Mouse (Mus musculus): Measurements from ENCODE around the gene Snta1. TPM values are rescaled to one million over a fixed set of nuclear protein-coding genes. Genes with fewer than 3 reads are reported as not detected.

Snta1 gene
- total and polyA plus RNA-seq, 2 experiments from 2014 or later = 20.1 to 41.1 TPM

GRCm38 (mm10) chr2:154399325-154399724, 8.6 kb downstream of the Snta1 start:
- no peak overlapping the region for H3K4me3 ChIP-seq (ENCODE audit: low read length)
- H3K4me2 ChIP-seq (ENCODE audit: low read depth, low read length) = no peak overlapping the region
- no peak overlapping the region for H3K9ac ChIP-seq (replicated peaks; ENCODE audit: low read length)
- peak; percentile 81 for ATAC-seq
- peaks cover 3% of the 10 kb centered on the region; the same call in 1 of the 2 replicates for H3K36me3 ChIP-seq (ENCODE audit: insufficient read depth, low read length)
- WGBS = 28% methylated on average over 2 of the region's 2 CpGs
- H3K4me1 ChIP-seq (ENCODE audit: insufficient read depth, low read length) = no peaks in the 10 kb centered on the region
- peak; percentile 64 for DNase-seq (ENCODE audit: low spot score)
- TF ChIP-seq CTCF (IDR thresholded peaks at IDR 0.05; ENCODE audit: low read depth) = no peak
- peak overlapping the region; percentile 48; the same call in 1 of the 2 replicates for H3K27ac ChIP-seq
- no peaks in the 10 kb centered on the region for H3K27me3 ChIP-seq (ENCODE audit: insufficient read depth, low read length)
- no peaks in the 10 kb centered on the region for H3K9me3 ChIP-seq (ENCODE audit: low read length)

GRCm38 (mm10) chr2:154398267-154398666, 9.6 kb downstream of the Snta1 start:
- Histone ChIP-seq H3K27ac (no peak overlapping the region), H3K36me3 (ENCODE audit: insufficient read depth, low read length) (peaks cover 3% of the 10 kb centered on the region; the same call in 1 of the 2 replicates), H3K4me1 (ENCODE audit: insufficient read depth, low read length) (no peaks in the 10 kb centered on the region), H3K27me3 (ENCODE audit: insufficient read depth, low read length) (no peaks in the 10 kb centered on the region), H3K9ac (replicated peaks; ENCODE audit: low read length) (no peak overlapping the region), H3K9me3 (ENCODE audit: low read length) (no peaks in the 10 kb centered on the region), H3K4me2 (ENCODE audit: low read depth, low read length) (no peak overlapping the region), H3K4me3 (ENCODE audit: low read length) (no peak overlapping the region)
- 76% methylated on average over 7 of the region's 7 CpGs for WGBS
- ATAC-seq (no peak), DNase-seq (ENCODE audit: low spot score) (no peak)
- no peak for TF ChIP-seq CTCF (IDR thresholded peaks at IDR 0.05; ENCODE audit: low read depth)

GRCm38 (mm10) chr2:154396529-154396928, 11.4 kb downstream of the Snta1 start:
- Histone ChIP-seq H3K4me1 (ENCODE audit: insufficient read depth, low read length) (no peaks in the 10 kb centered on the region), H3K9me3 (ENCODE audit: low read length) (no peaks in the 10 kb centered on the region), H3K9ac (replicated peaks; ENCODE audit: low read length) (no peak overlapping the region), H3K4me2 (ENCODE audit: low read depth, low read length) (no peak overlapping the region), H3K27ac (no peak overlapping the region), H3K27me3 (ENCODE audit: insufficient read depth, low read length) (no peaks in the 10 kb centered on the region), H3K36me3 (ENCODE audit: insufficient read depth, low read length) (peaks cover 3% of the 10 kb centered on the region; the same call in 1 of the 2 replicates), H3K4me3 (ENCODE audit: low read length) (no peak overlapping the region)
- no peak for TF ChIP-seq CTCF (IDR thresholded peaks at IDR 0.05; ENCODE audit: low read depth)
- WGBS = 77% methylated on average over 2 of the region's 2 CpGs
- DNase-seq (ENCODE audit: low spot score) (no peak), ATAC-seq (no peak)

- no peak for ATAC-seq
- H3K27ac ChIP-seq = no peak overlapping the region
- no peaks in the 10 kb centered on the region for H3K9me3 ChIP-seq (ENCODE audit: low read length)
- H3K4me3 ChIP-seq (ENCODE audit: low read length) = no peak overlapping the region
- H3K4me2 ChIP-seq (ENCODE audit: low read depth, low read length) = no peak overlapping the region
- H3K4me1 ChIP-seq (ENCODE audit: insufficient read depth, low read length) = no peaks in the 10 kb centered on the region
- no peaks in the 10 kb centered on the region for H3K36me3 ChIP-seq (ENCODE audit: insufficient read depth, low read length)
- DNase-seq (ENCODE audit: low spot score) = peak; percentile 55
- TF ChIP-seq CTCF (IDR thresholded peaks at IDR 0.05; ENCODE audit: low read depth) = no peak
- H3K27me3 ChIP-seq (ENCODE audit: insufficient read depth, low read length) = no peaks in the 10 kb centered on the region
- WGBS = 42% methylated on average over 3 of the region's 3 CpGs
- H3K9ac ChIP-seq (replicated peaks; ENCODE audit: low read length) = no peak overlapping the region
These were observed 13.3 kb downstream of the Snta1 start for GRCm38 (mm10) chr2:154394602-154395001.

GRCm38 (mm10) chr2:154390180-154390964, 17.5 kb downstream of the Snta1 start:
- Histone ChIP-seq H3K4me1 (ENCODE audit: insufficient read depth, low read length) (no peaks in the 10 kb centered on the region), H3K4me3 (ENCODE audit: low read length) (no peak overlapping the region), H3K27ac (peak overlapping the region; percentile 54; the same call in 1 of the 2 replicates), H3K9ac (replicated peaks; ENCODE audit: low read length) (no peak overlapping the region), H3K4me2 (ENCODE audit: low read depth, low read length) (no peak overlapping the region), H3K27me3 (ENCODE audit: insufficient read depth, low read length) (no peaks in the 10 kb centered on the region), H3K36me3 (ENCODE audit: insufficient read depth, low read length) (no peaks in the 10 kb centered on the region), H3K9me3 (ENCODE audit: low read length) (no peaks in the 10 kb centered on the region)
- TF ChIP-seq CTCF (IDR thresholded peaks at IDR 0.05; ENCODE audit: low read depth) = no peak
- DNase-seq (ENCODE audit: low spot score) (peak; percentile 41), ATAC-seq (peak; percentile 63)
- 68% methylated on average over 11 of the region's 11 CpGs for WGBS

GRCm38 (mm10) chr2:154379103-154379502, 28.8 kb downstream of the Snta1 start:
- Histone ChIP-seq H3K4me3 (ENCODE audit: low read length) (no peak overlapping the region), H3K27me3 (ENCODE audit: insufficient read depth, low read length) (no peaks in the 10 kb centered on the region), H3K9ac (replicated peaks; ENCODE audit: low read length) (no peak overlapping the region), H3K36me3 (ENCODE audit: insufficient read depth, low read length) (peaks cover 16% of the 10 kb centered on the region; the same call in 1 of the 2 replicates), H3K4me1 (ENCODE audit: insufficient read depth, low read length) (no peaks in the 10 kb centered on the region), H3K27ac (no peak overlapping the region), H3K9me3 (ENCODE audit: low read length) (no peaks in the 10 kb centered on the region), H3K4me2 (ENCODE audit: low read depth, low read length) (no peak overlapping the region)
- no peak for TF ChIP-seq CTCF (IDR thresholded peaks at IDR 0.05; ENCODE audit: low read depth)
- ATAC-seq = 0 out of 2 replicates have a peak, but pooled peaks have one; percentile 32
- WGBS = 62% methylated on average over 7 of the region's 7 CpGs
- no peak for DNase-seq (ENCODE audit: low spot score)
